Mouse (Mus musculus) CH12F3 (cell line): ENCODE measurements around the gene Man2a1.

ENCODE experiments used
- in situ Hi-C: fragments of 300-500 bp; cut with MboI; formaldehyde crosslinking; loops from 2 replicates; pipeline ENCODE4 v1.14.3; 2020; ENCODE audit warnings: low sequenced_read_pairs

Man2a1 gene

DNA sequence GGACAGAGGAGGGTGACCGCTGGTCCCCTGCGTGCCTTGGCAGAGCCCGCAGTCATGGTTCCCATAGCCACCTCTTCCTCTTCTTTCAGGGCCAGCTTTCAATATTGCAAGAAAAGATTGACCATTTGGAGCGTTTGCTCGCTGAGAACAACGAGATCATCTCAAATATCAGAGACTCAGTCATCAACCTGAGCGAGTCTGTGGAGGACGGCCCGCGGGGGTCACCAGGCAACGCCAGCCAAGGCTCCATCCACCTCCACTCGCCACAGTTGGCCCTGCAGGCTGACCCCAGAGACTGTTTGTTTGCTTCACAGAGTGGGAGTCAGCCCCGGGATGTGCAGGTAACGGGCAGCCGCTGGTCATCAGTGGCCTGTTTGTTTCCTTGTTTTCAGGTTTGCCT is 23.9 kb downstream of the Man2a1 start:
- in situ Hi-C loops = no loop called here

DNA sequence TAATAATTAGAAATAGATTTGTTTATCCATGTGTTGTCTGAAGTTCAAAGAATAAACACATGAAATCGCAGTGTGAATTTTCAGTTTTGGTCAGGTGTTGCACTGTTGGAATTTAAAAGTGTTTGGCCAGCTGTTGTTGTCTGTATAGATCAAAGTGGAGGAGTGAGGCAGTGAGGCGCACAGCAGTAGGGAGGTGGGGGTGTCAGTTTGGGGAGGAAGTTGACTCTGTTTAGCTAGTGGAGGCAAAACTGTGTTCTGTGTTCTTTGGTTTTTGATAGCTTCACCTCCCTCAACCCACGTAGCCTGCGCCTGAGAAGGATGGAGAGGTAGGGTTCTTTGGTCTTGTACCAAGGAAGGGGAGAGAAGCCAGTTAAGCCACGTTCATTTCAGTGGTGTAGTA is 28.3 kb downstream of the Man2a1 start:
- in situ Hi-C loops = no loop called here

DNA sequence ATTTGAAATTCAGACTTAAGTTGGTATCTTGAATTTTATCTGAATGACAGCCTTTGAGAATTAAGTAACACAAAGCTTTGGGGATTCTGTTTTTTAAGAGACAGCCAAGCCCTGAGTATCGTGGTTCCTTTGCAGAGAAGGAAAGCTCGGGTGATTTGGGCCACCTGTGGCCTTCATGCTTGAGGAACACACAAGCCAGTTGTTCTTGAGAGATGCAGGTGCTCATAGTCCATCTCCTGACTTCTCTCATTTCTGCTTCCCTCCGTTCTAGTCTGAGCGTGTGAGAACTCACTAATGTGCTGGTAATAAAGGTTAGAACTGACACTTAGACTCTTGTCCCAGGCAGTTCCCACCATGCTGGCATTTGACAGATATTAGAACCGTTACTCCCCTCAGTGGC is 28.9 kb downstream of the Man2a1 start:
- in situ Hi-C loops = no loop called here

DNA sequence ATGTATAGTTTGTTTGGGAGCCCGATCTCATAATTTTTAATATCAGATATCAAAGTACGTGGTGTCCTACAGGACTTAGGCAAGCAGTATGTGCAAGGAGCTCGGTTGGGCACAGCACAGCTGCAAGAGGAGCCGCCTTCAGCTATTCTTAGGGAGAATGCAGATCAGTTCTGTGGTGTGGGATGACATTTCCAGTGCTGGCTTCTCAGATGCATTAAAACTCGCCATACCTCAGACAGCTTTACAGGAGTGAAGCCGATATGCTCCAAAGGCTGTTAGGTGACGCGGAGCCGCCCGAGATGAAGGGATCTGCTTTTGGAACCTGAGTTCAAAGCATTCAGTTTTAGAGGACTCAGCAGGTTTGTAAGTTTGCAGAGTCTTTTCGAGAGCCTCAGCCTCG is 30.0 kb downstream of the Man2a1 start:
- in situ Hi-C loops = no loop called here

DNA sequence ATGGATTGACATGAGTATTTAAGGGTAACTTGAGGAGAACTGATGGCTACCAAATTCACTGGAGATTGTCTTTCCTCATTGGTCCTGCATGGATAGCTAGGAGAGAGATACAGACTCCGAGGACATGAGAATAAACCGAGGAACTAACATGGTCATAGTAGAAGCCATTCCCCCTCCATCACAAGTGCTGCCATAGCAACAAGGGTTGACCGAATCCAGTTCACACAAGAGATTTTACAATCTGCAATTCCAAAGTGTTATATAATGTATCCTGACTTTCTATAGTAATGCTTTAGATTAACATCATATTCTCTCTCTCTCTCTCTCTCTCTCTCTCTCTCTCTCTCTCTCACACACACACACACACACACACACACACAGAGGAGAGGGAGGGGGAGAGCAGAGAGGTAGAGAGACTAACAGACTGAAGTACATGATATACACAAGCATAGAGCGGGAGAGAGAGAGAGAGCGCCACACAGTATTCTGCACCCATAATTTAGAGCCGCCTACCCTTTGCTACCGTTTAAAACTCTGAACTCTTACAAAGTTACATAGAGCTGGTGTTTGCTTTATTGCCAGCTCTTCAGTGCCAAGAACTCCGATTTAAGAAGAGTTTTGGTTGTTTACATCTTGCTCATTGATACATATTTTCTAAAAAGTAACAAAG is 37.5 kb downstream of the Man2a1 start:
- in situ Hi-C loops = no loop called here

DNA sequence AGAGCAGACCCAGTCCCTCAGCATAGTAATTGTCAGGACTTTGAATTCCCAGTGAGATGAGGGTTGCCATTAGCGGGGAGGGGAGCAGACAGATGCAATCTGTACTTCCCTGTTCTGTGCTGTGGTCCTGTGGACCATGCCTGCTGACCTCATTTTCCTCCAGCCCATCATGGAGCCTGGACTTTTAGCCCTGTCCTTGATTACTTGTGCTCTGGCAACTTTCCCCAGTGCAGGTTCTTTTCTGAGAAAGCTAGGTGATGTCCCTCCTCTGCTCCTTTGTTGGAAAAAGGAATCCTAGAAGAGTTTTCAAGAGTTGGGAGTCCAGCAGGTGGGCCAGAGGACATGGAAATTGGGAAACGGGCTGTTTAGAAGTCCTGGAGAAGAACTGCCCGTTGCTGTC is 40.8 kb downstream of the Man2a1 start:
- in situ Hi-C loops = no loop called here

DNA sequence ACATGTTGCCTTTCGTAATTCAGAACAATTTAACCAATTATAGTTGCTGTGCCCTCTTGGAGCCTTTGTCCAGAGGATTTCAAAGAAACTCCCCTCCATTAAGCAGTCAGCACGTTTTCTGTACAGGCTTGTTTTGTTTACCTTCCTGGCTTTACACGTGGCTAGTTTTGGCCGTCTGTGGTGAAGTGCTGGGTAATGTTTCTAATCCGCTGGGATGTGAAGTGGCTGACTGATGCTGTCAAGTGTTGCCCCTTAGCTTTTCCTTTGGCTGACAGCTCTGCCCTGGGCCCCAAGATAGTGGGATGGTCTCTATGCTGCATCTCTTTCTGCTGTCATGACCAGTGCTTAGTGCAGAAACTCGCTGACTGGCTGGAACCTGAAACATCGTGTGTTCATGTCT is 43.1 kb downstream of the Man2a1 start:
- in situ Hi-C loops = no loop called here

DNA sequence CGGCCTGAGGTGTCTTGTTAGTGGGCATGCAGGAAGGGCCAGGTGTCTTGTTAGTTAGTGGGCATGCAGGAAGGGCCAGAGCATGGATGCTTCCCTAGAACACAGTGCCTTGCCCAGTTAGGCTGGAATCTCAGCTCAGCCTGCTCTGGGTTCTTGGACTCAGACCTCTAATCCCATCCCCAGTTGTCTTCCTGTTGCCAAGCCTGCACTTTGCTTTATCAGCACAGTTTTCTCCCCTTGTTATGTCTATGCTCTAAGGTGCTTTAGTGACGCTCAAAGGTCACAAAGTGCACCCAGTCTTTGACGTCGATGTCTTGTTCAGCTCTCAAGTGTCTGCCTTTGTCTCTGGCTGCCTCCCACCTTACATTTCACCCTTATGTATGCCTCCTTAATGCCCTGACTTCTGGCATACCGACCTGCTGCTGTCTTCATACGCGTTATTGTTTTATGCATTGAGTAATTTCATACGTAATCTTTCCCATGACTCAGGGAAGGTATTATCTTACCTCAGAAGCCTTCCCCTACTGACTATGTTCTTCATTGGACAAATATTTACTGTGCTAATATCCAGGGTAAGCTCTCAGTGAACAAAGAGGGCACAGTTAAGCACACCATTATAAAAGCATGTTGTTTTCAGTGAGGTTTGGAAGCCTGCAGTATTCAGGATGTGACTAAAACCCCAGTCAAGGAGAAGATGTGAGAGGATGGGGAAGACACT is 44.5 kb downstream of the Man2a1 start:
- in situ Hi-C loops = no loop called here

DNA sequence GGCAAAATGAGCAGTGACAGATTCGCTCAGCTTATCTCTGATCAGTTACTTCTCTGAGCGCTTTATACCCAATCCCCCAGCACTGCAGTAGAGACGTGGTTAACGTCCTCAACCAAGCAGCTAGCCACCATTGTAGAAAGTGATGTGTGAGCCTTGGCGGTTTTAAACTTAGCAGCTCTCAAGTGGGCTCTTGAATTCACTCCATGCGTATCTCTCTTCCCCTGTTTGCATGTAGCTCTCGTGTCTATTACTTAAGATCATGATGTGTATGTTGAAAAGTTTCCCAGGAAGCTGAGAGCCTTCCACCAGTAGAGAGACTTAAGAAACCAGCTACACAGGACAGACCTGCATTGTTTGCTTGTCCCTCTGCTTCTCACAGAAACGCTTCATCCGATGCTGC is 46.9 kb downstream of the Man2a1 start:
- in situ Hi-C loops = no loop called here

DNA sequence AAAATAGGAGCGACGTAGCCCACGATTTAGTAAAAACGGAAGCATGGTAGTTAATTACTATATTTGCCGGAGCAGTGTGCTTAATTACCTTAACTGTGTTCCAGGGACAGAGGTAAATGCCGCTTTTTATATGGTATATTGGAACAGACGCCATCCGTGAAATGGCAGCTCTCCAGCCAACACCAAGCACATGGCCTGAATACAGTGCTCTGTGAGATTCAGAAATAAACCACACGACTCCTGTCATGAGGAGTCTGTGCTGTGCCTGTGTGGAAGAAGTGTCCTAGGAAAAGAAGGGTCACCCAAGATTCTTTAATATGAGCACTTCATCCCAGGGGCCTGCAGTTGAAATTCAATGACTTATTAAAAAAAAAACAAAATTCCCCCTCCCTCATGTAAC is 50.2 kb downstream of the Man2a1 start:
- in situ Hi-C loops = no loop called here

DNA sequence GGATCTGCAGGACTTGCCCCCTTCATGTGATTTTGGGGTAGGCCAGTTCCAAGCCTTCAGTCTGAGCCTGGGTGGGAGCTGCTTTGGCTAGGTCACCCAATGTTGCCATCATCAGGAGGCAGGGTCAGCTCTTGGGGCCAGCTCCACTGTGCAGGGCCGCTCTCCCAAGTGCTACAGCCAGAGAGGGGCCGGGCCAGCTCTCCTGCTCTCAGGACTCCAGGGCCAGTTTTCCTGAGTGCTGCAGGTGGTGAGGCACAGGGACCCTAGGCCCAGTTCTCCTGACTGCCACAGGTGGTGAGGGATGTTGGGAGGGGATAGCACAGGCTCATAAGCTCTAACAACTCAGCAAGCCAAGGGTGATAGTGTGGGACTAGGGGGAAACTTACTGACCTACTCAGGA is 53.1 kb downstream of the Man2a1 start:
- in situ Hi-C loops = no loop called here

DNA sequence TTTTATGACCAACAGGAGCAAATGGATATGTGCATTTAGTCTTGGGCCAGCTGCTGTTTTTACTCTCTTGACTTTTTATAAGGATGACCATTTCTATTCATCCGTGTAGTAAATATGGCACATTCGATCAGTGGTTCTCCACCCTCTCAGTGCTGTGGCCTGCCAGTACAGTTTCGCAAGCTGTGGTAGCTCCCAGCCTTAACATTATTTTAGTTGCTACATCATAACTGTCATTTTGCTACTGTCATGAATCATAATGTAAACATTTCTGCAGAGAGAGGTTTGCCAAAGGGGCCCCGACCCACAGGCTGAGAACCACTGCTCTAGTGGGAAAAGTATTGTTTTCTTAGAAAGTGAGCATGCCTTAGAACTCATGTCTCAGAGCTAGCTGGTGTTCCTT is 59.1 kb downstream of the Man2a1 start:
- in situ Hi-C loops = no loop called here

DNA sequence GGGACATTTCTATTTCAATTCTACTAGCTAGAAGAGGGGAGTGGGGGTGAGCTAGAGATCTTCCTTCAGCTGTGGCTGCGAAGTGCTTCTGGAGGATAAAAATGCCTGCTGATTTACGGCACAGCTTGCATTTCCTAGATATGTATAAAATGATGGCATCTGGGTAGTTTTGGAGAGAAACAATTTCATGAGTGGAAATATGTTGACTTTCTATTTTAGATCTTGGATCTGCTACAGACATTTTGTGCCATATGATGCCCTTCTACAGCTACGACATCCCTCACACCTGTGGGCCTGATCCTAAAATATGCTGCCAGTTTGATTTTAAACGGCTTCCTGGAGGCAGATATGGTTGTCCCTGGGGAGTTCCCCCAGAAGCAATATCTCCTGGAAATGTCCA is 66.0 kb downstream of the Man2a1 start:
- in situ Hi-C loops = no loop called here

DNA sequence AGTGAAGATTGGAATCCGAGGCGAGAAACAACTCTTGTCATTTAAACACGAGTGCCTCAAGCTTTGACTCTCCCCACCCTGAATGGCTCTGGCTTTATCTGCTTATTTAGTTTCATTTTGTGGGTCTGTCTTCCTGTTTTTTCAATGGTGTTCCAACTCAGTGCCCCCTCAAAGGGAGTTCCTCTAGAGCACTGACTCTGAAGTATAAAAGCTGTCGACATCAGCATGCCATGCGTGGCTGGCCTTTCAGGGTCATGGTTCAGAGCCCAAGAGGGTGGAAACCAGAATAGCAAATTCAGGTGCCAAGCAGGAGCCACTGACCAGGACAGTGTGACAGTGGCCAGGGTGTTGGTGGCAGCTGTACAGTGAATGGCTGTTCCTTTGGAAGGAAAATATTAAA is 68.0 kb downstream of the Man2a1 start:
- in situ Hi-C loops = no loop called here

DNA sequence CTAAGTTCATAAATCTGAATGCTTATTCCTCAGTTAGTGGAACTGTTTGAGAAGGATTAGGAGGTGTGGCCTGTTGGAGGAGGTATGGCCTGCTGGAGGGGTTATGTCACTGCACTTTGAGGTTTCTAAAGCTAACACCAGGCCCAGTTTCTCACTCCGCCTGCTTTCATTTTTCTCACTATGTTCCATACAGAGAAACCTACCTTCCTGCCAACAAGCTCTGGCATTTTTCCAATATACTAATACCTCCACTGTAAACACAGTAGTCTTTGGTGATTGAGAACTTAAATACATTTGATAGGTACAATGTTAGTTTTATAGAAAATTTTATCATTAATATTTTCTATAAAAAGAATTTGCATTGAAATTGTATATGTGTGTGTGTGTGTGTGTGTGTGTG is 73.9 kb downstream of the Man2a1 start:
- in situ Hi-C loops = no loop called here

DNA sequence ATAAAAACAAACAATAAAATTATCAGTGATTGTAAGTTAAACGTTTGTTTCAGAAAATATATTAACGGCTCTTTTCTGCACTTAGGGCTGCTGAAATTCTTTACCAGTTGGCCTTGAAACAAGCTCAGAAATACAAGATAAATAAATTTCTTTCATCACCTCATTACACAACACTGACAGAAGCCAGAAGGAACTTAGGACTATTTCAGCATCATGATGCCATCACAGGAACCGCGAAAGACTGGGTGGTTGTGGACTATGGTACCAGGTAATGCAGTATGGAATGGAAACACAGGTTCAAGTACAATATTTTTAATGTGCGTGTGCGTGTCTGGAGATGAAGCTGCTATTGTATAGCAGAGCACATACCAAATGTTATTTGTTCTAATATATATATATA is 74.4 kb downstream of the Man2a1 start:
- in situ Hi-C loops = no loop called here

DNA sequence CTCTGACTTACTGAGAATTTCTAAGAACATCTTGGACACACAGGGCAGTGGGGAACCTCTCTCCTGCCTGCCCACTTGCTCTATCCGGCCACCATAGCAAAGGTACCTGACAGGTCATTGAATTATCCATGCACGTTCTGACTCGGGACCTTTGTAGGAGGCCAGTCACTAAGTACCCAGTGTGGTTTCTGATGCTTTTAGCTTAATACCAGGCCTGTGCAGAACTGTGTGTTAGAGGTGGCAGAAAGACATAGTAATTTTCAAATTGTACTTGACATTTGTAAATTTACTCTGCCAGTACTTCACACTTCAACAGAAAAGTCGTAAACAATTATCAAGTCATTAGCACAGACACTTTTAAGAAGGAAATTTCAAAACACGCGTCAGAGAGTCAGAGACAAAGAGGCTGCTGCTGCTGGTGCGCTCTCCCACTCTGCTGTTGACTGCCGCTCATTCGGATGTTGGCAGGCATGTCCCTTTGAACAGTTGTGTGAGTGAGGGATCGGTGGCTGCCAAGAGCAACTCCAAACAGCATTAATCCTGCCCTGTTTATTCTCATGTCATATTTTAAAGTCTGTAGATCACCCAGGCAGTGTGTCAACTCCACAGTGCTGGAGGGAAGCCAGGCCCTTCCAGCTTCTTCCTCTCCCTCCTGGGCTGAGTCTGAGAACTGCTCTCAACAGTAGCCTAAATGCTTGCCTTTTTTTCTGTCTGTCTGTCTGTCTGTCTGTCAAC is 76.4 kb downstream of the Man2a1 start:
- in situ Hi-C loops = no loop called here

DNA sequence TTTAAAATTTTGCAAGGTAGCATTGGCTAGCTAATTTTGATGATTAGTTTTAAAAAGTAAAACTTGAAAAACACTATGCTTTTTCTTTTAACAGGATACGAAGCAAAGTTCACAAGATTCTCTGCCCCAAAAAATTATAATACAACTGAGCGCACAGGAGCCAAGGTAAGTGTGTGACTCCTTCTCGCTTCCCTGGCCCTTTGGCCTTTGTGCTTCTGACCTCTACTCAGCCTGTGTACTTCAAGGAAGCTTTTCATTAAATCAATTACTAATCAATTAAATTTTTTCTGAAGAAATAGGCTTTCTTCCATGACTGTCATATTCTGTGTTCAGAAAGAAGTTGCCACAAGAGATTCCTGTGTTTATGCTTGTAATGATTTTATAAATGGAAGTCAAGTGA is 80.9 kb downstream of the Man2a1 start:
- in situ Hi-C loops = no loop called here

DNA sequence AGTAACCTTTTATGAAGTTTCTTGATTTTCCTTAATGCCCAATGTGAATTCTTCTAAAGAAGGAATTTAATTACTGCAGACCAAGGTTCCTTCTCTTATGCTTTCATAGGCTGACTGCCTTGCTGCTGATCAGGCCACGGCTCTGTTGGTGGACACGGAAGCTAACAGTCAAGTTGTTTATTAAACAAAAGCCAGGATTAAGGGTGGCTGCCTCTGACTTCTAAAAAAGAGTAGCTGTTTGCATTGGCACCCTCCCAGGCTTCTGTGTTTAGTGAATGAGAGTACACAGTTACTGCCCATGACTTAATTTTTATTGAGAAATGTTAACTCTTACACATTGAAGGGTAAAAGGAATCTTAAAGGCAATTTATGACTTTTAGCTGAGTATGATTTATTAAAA is 81.4 kb downstream of the Man2a1 start:
- in situ Hi-C loops = no loop called here

DNA sequence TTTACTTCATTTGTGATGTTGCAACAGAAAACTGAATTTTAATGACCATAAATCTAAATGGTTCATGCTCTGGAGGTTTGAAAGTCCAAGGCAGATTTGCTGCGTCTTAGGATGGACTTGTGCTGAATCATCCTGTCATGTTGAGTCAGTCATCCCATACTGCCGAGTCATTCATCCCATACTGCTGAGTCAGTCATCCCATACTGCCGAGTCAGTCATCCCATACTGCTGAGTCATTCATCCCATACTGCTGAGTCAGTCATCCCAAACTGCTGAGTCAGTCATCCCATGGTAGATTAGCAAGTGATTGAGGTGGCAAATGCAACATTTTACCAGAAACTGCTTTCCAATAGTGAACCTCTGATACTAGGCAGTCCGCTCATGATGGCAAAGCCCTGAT is 83.6 kb downstream of the Man2a1 start:
- in situ Hi-C loops = no loop called here

DNA sequence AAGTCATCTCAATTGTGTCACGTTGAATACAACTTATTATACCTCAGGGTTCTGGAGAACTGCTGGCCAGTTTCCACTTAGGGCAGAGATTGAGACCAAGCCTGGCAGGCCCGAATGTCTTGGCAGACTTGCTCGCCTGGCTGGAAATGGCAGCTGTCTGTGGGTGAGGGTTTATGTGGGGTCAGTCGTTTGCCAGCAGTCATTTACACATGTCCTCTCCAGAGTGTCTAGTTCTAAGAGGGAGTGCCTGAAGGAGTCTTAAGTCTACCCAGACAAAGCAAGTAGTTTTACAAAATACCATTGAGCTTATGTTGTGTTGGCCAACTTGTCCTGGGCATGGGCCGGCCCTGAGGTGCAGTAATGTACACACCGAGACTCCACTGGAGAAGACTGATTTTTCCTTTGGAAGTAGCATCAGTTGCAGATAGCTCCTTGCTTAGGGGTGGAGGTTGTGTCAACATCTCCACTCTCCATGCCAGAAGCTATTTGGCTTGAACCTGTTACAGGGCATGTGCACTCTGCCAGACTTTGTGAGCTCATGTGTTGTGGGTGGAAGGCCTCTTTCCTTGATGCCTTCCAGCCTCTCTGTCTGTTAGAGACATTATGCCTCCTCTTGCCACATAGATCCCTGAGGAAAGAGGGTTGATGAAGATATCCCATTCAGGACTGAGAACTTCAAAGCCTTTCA is 84.8 kb downstream of the Man2a1 start:
- in situ Hi-C loops = no loop called here

DNA sequence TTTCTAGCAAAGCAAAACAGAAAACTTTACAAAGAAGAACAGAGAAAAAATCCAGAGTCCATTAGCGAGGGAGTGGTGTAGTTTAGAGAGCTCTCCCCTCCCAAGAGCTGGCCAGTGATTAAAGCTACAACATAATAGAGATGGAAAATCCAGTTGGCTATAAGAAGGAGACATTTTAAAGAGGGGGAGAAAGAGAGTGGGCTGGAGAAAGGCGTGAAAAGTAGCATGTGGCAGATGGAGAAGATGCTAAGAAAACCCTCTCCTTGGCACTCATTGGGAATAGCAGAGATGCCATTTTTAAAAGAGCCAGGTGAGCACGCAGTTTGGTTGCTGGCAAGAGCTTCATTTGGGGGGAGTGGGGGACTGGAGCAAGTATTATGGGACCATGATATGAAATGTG is 89.1 kb downstream of the Man2a1 start:
- in situ Hi-C loops = no loop called here
